Comparison of ENCODE assay signal across 9 mouse cellular contexts in genomic region chr15:24588943-24589342, GRCm38 (mm10).
DNase-seq lines count a peak whose midpoint lies in the region; ATAC-seq lines count a peak whose summit lies in the region.
"Had no signal": no experiment of that assay in that cellular context is flagged by ENCODE, and none has a peak within 500 bp of the region (broad histone marks: within the 10 kb centered on the region; RNA-seq: fewer than 3 reads in every experiment).

No protein-coding gene starts in this region.

- no peaks in the 10 kb centered on the region for H3K36me3 ChIP-seq in kidney, embryonic 14.5 days (ENCODE audit: control insufficient read depth, insufficient read depth, low read length)
- no peaks in the 10 kb centered on the region for H3K36me3 ChIP-seq in midbrain, embryonic 10.5 days
- H3K36me3 ChIP-seq: liver, embryonic 15.5 days had no signal

- no peak overlapping the region for H3K4me2 ChIP-seq in kidney, embryonic 14.5 days (replicated peaks; ENCODE audit: low read depth, low read length)
- H3K4me2 ChIP-seq: liver, embryonic 15.5 days had no signal

- no peak overlapping the region for H3K9ac ChIP-seq in kidney, embryonic 14.5 days (ENCODE audit: low read depth, low read length)
- H3K9ac ChIP-seq: liver, embryonic 15.5 days had no signal

- H3K27ac ChIP-seq in kidney, embryonic 14.5 days (ENCODE audit: low read depth, low read length) = no peak overlapping the region
- no peak overlapping the region for H3K27ac ChIP-seq in midbrain, embryonic 10.5 days (replicated peaks)
- H3K27ac ChIP-seq: liver, embryonic 15.5 days had no signal

- H3K9me3 ChIP-seq in kidney, embryonic 14.5 days (ENCODE audit: control insufficient read depth, low read length) = no peaks in the 10 kb centered on the region
- no peaks in the 10 kb centered on the region for H3K9me3 ChIP-seq in midbrain, embryonic 10.5 days (replicated peaks)
- H3K9me3 ChIP-seq: liver, embryonic 15.5 days had no signal

- no peaks in the 10 kb centered on the region for H3K27me3 ChIP-seq in kidney, embryonic 14.5 days (ENCODE audit: control insufficient read depth, insufficient read depth, low read length)
- no peaks in the 10 kb centered on the region for H3K27me3 ChIP-seq in midbrain, embryonic 10.5 days (ENCODE audit: low read depth, poor library complexity, severe bottlenecking)
- H3K27me3 ChIP-seq: liver, embryonic 15.5 days had no signal

- H3K4me3 ChIP-seq in kidney, embryonic 14.5 days (ENCODE audit: low read length) = no peak overlapping the region
- no peak overlapping the region for H3K4me3 ChIP-seq in midbrain, embryonic 10.5 days
- H3K4me3 ChIP-seq: liver, embryonic 15.5 days had no signal

- no peak for ATAC-seq in kidney, embryonic 14.5 days (ENCODE audit: low FRiP score, low TSS enrichment)

- DNase-seq in kidney, adult 18-20 months = peak; percentile 37
- peak; percentile 84 for DNase-seq in NIH3T3 (ENCODE audit: low read depth)
- peak; percentile 48 to 76 for DNase-seq in cerebellum, postnatal 25 days
- DNase-seq in gastrocnemius, postnatal 14 days = peak; percentile 26
- DNase-seq in layer of hippocampus, postnatal 25 days (ENCODE audit: extremely low spot score in 1 of 2, low spot score in 1 of 2) = peak; percentile 32 to 81
- DNase-seq in midbrain, embryonic 10.5 days (ENCODE audit: low spot score) = peak; percentile 32
- peak; percentile 37 for DNase-seq in thymus, postnatal 25 days

- intact Hi-C loops in gastrocnemius, postnatal 14 days (cut with DNase I; ENCODE audit: low total_unique reads) = loop anchor here (2.0 kb wide), 1 partner anchor 828 kb away; no protein-coding TSS in a partner anchor

- H3K4me1 ChIP-seq in kidney, embryonic 14.5 days (ENCODE audit: control insufficient read depth, insufficient read depth, low read length) = no peaks in the 10 kb centered on the region
- H3K4me1 ChIP-seq in midbrain, embryonic 10.5 days = no peaks in the 10 kb centered on the region
- H3K4me1 ChIP-seq: liver, embryonic 15.5 days had no signal

- 34% methylated on average over 4 of the region's 4 CpGs for WGBS in kidney, embryonic 14.5 days
- 42% methylated on average over 4 of the region's 4 CpGs for WGBS in midbrain, embryonic 10.5 days

Comparison
In these comparisons a context has a peak if more than half of its experiments do, and no peak if none do; other contexts are left out.
1. DNase-seq: peak in every context shown above with its lines; median percentile 84 in NIH3T3; 62 in cerebellum, postnatal 25 days; 56 in layer of hippocampus, postnatal 25 days; 37 in kidney, adult 18-20 months; 37 in thymus, postnatal 25 days; 32 in midbrain, embryonic 10.5 days; 26 in gastrocnemius, postnatal 14 days.